Mouse (Mus musculus) left cerebral cortex, postnatal 14 days (tissue): Measurements from ENCODE around the gene 1700028P14Rik. TPM values are rescaled to one million over a fixed set of nuclear protein-coding genes. Genes with fewer than 3 reads are reported as not detected.

Experiments
- DNase-seq, 2 experiments: peaks; one replicate each; pipeline ENCODE4 v3.0.0; 2021 to 2022; ENCODE audit warnings: low spot score in 2 of 2, mixed read lengths in 1 of 2
- intact Hi-C: fragments of 180-260 bp; cut with DNase I; formaldehyde crosslinking; loops from one replicate; pipeline ENCODE4 v1.15.1; 2025
- total RNA-seq, 2 experiments: library from RNA; stranded (reverse); gene quantifications; 2 replicates each; pipeline ENCODE4 v1.2.3; 2021

1700028P14Rik gene
- total RNA-seq, 2 experiments from 2014 or later: 1.5 to 3.2 TPM

GRCm38 (mm10) chr19:23520629-23521028 is 132.0 kb downstream of the 1700028P14Rik start:
- DNase-seq: no peak

GRCm38 (mm10) chr19:23518477-23518876 is 134.1 kb downstream of the 1700028P14Rik start:
- peak; percentile 24 to 25 for DNase-seq
- intact Hi-C loops: no loop called here

More at GRCm38 (mm10) chr19:23520629-23521028, 132.0 kb downstream of the 1700028P14Rik start:
- intact Hi-C loops: loop anchor here (5.0 kb wide), 1 partner anchor 148 kb away; no protein-coding TSS in a partner anchor

- DNase-seq: no peak
- intact Hi-C loops: no loop called here
Measured at GRCm38 (mm10) chr19:23511303-23511702, 141.3 kb downstream of the 1700028P14Rik start.

Other genes starting within 250 kb of the 1700028P14Rik start
- gene Mamdc2, start 204.4 kb downstream of the 1700028P14Rik start, total RNA-seq: 1 to 10 TPM; 1.5 to 1.6 TPM
- gene Ptar1, start 34.6 kb upstream of the 1700028P14Rik start, total RNA-seq: 10 to 100 TPM; 41.3 to 44.4 TPM
- gene Apba1, start 106.1 kb upstream of the 1700028P14Rik start, total RNA-seq: 100 to 1,000 TPM; 185 to 190 TPM